Mouse (Mus musculus): ENCODE results near the gene Gm28230.

GRCm38 (mm10) chr2:74747661-74748141, 21.2 kb downstream of the Gm28230 start:
- TF ChIP-seq GATA1 (IDR thresholded peaks at IDR 0.05; ENCODE audit: low read length) (no peak), TAL1 (IDR thresholded peaks at IDR 0.05; ENCODE audit: low read length) (no peak)
